Mouse (Mus musculus) right cerebral cortex, postnatal 10 days (tissue): ENCODE measurements around the gene Paxbp1.

ENCODE experiments used
- DNase-seq, 2 experiments: peaks; one replicate each; pipeline ENCODE4 v3.0.0; 2021; ENCODE audit warnings: low spot score in 2 of 2

Gene Paxbp1

DNA sequence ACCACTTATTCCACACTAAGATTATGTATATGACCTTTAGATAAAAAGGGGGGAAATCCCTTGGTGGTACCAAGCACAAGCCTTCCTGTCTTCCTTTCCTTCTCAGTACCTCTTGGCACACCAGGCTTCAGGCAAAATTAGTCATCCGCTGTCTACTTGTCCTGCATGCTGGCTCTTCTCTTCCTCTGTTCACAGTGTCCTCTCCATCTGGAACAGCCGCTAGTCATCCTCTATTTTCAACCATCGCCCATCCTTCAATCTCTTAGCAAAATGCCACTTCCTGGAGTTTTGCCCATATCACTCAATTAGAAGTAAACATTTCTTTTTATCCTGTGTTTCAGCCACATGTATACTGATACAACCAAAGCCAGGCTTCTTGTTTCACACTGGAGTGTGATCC, 46.5 kb downstream of the Paxbp1 start:
- no peak for DNase-seq

DNA sequence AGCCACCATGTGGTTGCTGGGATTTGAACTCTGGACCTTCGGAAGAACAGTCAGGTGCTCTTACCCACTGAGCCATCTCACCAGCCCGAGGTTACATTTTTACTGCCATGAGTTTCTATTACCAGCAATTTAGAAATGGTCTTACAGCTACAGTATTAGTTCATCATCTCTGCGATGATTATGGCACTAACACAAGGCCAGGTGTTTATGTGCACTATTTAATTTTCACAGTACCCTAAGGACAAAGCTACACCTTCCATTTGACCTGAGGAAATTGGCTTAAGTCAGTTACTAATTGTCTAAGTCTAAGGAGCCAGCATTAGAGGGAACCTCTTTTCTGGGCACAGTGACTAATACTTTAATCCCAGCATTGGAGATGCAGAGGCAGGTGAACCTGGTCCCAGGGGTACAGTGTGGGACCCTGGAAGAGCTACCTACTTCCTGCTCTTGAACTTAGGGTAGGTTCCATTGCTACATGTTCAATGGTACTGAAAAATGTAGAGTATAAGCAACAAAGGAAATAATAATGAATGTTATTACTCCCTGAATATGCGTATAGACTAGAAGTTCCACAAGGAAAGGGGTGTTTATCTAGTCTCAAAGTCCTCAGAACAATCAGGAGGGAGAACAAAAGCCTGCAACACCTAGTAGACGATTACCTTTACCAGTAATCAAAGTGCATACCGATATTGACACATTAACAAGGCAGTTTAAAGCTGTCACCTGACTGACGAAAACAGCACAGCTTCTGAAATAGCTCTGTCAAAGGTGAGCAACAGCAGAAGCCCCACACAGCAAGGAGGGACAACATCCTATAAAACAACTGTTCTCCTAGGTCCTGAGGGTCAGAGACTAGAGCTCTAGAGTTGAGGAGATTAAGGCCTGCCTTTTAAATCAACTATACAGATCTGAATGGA, 47.8 kb downstream of the Paxbp1 start:
- DNase-seq, result no peak

DNA sequence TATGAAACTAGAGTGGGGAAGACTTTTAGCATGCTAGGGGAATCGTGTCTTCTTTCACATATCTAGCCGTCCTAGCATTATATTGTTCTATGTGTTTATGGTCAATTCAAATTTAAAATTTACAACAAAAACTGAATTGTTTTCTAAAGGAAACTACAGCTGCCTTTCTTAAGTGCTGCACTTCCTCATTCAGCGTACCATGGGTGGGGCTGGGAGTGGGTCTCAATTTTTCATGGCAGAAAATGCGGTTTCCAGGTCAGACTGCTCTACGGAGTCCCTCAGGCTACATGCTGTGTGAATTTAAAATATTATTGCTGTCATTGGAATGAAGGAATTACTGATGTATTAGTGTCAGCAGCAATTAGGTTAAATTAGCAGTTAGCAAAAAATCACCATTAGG, 48.8 kb downstream of the Paxbp1 start:
- DNase-seq, result no peak

DNA sequence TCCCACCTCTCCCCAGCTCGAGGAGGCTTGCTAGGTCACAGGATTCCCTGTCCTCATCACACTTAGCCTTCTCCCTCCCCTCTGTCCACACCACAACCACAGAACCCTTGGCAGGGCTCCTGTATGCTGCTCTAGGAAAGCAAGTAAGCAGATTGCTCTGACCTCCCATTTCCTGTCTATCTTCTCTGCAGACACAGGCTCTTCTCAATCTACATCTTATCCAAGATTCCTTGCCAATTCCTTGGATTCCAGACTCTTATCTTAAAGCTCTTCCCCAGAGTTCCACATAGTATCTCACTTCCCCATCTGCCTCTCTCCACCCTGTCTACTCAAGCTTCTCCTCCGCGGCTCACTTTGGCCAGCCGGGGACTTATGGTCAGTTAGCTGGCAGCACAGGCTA, 49.3 kb downstream of the Paxbp1 start:
- DNase-seq, result no peak

DNA sequence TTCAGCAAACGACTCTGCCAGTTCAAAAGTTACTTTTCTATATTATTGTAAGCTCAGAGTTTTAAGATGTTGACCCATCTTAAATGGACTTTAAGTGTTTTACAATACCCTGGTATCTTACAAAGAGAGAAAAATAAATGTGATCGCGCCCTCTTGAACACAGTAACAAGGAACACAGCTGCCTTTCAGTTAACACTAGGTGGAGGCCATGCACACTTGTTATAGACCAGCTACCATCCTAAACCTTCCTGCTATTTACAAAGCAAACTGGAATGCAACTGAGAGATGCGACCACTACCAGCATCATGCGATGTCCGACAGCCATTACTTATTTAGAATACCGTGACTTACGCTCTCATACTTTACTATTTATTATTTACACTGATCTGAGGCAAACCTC, 55.2 kb downstream of the Paxbp1 start:
- DNase-seq, result no peak

- no peak for DNase-seq
Observed at GRCm38 (mm10) chr16:90988665-90989064, 55.7 kb downstream of the Paxbp1 start.

GRCm38 (mm10) chr16:90988039-90988438, 56.3 kb downstream of the Paxbp1 start:
- DNase-seq, result no peak

DNA sequence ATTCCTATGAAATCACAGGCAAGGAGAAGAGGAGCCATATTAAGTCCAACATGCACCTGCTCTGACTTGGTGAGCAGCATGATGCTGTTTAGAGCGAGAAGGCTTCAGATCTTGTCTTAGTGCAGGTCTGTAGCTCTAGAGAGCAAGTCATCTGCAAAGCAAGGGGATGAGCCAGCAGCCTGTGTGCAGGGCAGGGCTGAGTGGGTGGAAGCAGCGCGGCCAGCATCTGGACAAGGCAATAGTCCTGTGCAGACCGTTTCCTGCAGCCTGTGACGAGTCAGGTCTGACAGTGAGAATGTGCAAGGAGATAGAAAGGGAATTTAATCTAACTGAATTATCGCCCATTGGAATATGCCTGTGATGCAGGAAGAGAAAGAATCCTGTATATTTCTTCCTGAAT, 73.3 kb downstream of the Paxbp1 start:
- DNase-seq, result no peak

GRCm38 (mm10) chr16:90966241-90966640, 78.1 kb downstream of the Paxbp1 start:
- no peak for DNase-seq

GRCm38 (mm10) chr16:90964302-90964701, 80.0 kb downstream of the Paxbp1 start:
- DNase-seq, result no peak
